Mouse (Mus musculus) urinary bladder, postnatal 4 days (tissue): ENCODE measurements at regions not wholly inside any gene's neighbourhood (a gene's known extent, or its start where the extent isn't known, plus 50 kb on each side); places are given as distances from the start of the nearest gene placed in this dataset.
A peak's percentile ranks its signal among the peaks of the same experiment; 100 is the strongest.

Experiments used
- DNase-seq, 2 experiments: peaks; one replicate each; pipeline ENCODE4 v3.0.0; 2021 to 2022; ENCODE audit warnings: low spot score in 2 of 2

- DNase-seq: no peak
Measured at GRCm38 (mm10) chr16:95194151-95194550, 63.2 kb upstream of the Kcnj15 start.

GRCm38 (mm10) chr16:95196141-95196540, 61.2 kb upstream of the Kcnj15 start:
- no peak for DNase-seq

DNA sequence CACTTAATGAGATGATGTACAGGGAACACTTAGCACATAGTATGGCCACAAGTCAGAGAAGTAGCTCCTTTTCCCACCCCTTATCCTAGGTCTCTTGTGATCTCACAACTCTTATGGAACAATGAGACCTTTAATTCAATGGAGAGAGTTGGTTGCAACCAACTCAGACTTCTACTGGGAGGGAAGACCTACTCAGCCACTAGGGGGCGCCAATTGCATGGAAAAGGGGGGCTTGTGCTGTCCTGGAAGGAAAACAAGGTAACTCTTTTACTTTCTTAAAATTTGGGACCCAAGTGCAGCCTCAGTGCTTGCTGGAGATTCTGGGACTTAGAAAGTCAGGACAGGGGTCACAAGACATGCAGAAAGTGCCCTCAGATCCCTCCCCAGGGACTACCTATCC, 60.7 kb upstream of the Kcnj15 start:
- peak; percentile 37 to 88 for DNase-seq

DNA sequence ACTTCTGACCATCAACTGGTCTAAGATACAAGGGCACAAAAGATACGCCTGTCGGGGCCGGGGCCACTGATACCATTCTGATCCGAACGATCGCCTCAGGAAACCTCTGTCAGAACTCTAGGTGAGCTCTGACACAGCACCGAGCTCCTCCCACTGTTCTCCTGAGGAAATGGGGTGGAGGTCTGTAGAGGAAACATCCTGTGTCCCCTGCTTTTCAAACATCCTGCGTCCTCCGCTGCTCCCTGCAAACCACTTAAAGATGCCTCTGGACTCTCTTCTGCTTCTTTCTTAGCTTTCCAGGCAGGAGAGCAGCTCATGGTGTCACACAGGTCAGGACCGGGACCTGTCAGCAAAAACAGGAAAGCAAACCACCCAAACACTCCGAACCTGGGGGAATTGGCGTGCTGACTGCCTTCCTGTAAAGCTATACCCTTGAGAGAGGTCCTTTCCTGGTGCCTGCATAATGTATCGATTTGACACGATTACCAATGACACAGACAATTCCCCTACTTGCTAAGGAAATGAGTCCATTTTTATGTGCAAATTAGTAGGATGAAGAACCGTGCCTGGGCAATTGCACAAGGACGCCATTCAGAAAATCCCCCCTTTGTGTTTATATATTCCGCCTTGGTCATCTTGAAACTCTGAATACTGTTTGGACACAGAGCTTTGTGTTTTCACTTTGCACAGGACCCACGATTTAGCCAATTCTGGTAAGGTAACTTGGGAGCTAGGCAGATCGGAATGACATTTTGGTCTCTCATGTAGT, 58.4 kb upstream of the Kcnj15 start:
- DNase-seq: no peak

DNA sequence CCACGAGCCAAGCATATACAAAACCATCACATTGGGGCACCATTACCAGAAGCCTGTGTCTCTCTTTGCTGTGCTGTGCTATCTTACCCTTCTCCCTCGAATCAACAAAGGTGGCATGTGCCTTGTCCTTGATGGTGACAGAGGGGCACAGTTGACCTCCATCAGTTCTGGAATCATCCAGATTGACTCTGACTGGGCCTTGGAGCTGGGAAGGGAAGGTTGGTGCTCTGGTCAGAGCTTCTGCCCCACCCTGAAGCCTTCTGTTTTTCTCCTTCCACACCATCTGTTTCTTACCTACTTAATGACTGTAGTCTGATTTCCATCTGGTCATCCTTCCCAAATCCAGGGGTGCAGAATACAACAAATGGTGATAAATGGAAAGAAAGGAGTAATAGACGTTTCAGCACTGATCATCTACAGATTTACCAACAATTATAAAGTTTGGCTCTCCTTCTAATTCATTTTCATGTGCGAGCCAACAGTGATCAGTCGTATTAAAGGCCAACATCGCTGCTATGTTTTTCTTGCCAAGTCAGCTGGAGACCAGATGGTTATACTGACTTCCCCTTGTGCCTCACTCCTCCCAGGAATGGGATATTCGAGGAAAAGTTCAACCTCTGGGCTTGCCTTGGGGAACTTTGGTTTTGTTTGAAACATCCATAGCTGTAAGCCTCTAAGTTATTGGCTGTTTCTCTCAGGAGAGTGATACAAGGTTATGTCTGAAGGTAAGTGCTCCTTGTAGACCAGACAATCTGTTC, 55.1 kb upstream of the Kcnj15 start:
- DNase-seq: no peak

- no peak for DNase-seq
Measured at GRCm38 (mm10) chr16:95203026-95203425, 54.3 kb upstream of the Kcnj15 start.

GRCm38 (mm10) chr16:95203790-95204189, 53.6 kb upstream of the Kcnj15 start:
- no peak for DNase-seq

- DNase-seq: no peak
Measured at GRCm38 (mm10) chr16:95204507-95204906, 52.9 kb upstream of the Kcnj15 start.

DNA sequence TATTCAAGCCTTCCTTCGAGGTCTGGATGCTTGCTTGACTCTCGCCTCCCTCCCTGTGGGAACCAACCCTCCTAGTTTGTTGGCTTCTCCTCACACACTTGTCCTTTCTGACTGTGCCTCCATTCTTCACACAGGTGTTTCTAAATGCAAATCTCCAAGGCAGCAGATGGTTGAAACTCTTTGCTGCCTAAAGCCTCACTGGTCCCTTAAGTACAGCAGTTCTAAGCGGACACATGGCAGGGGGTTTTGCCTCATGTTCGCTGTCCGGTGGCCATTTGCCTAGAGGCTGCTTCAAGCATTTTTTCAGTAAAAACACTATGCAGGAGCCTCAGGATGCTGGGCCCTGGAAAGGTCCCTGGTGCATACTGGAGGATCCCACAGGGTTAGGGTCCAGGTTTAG, 50.9 kb upstream of the Kcnj15 start:
- DNase-seq: no peak

- DNase-seq: no peak
Measured at GRCm38 (mm10) chr16:95207547-95207946, 49.8 kb upstream of the Kcnj15 start.
